Mouse (Mus musculus): Measurements from ENCODE around the gene Rnaseh2b. TPM values are rescaled to one million over a fixed set of nuclear protein-coding genes. Genes with fewer than 3 reads are reported as not detected.

Gene Rnaseh2b
- 64.2 and 67.8 TPM in 2 replicates for polyA plus RNA-seq (2014; fragmentation: Nextera tagmentation; extraction: Ambion mirVana)

DNA sequence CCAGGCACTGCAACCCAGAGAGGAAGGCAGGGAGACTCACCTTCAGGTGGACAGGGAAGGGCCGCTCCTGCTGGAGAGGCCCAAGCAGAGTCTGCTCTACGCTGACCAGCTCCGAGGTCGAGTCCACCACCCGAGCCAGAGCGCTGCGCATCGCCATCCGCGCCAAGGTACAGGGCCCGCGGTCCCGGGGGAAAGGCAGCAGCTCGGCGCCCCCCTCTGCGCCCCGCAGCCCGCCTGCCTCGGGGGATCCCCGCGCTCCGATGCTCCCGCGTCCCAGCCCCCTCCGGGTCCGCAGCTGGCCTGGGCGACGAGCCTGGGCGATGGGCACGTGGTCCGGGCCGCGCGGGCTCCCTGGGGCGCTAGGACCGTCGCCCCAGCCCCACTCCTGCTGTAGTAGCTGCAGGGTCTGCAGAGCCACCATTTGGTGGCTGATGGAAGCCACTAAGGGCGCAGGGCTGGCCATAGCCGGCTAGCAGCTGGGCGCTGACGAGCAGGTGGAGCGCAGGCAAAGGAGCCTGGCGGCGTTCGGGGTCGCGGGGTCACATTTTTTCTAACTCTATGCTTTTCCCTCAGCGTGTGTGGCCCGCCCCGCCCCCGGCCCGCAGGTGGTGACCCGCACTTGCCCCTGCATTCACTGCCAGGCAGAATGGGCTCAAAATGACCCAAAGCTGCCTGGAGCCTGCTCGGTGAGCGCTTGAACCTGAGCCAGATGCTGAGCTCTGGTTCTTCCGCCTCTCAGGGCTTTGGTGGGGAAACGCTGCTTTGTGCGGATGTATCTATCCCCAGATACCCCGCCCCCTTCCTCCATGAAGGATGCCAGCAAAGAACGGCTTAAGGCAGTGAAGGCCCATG, at the start of gene Rnaseh2b, which contains the start of gene Dleu7:
Gene Rnaseh2b (plus strand): TSS at position 102 of the 852 bp plus-strand sequence.
Gene Dleu7 (minus strand): TSS at position 560 of the 852 bp plus-strand sequence.
- ATAC-seq (replicated peaks; ENCODE audit: insufficient number of reproducible peaks, low FRiP score, low TSS enrichment): peak; percentile 61
- H3K36me3 ChIP-seq (ENCODE audit: control insufficient read depth, insufficient read depth, low read length): no peaks in the 10 kb centered on the region
- no peak within 1 kb of the TSS for H3K27ac ChIP-seq (ENCODE audit: low read depth, low read length)
- no peaks in the 10 kb centered on the region for H3K9me3 ChIP-seq (replicated peaks; ENCODE audit: control insufficient read depth, low read length)
- H3K9ac ChIP-seq (ENCODE audit: low read depth, low read length): peak within 1 kb of the TSS; percentile 77
- peaks cover 3% of the 10 kb centered on the region for H3K27me3 ChIP-seq (ENCODE audit: control insufficient read depth, insufficient read depth, low read length)
- peak within 1 kb of the TSS; percentile 99 for H3K4me2 ChIP-seq
- H3K4me1 ChIP-seq (ENCODE audit: control insufficient read depth, insufficient read depth, low read length): peaks cover 10% of the 10 kb centered on the region; the same call in 1 of the 2 replicates
- WGBS (ENCODE audit: insufficient replicate concordance): 2% methylated on average over 59 of the region's 60 CpGs
- peak within 1 kb of the TSS; percentile 52 for H3K4me3 ChIP-seq (ENCODE audit: low read depth, low read length)

DNA sequence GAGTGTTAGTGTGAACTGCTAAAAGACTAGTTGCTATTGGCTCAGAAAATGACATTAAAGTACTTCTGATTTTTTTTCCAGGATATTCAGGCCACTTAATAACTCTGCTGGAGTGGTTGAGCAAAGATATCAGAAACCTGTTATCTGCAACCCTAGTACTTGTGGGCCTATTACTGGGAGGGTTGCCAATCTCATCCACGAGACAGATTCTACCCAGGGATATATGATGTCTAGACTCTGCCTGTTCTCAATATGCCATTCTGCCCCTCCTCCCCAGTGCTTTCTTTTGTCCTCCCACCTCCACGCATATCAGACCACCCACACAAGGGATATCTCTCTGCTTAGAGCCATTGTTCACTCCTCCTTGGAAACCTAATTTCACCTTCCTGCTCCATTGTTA, 48.9 kb upstream of the Rnaseh2b start:
- Histone ChIP-seq H3K27ac (ENCODE audit: low read depth, low read length) (no peak overlapping the region), H3K9ac (ENCODE audit: low read depth, low read length) (no peak overlapping the region), H3K9me3 (replicated peaks; ENCODE audit: control insufficient read depth, low read length) (no peaks in the 10 kb centered on the region), H3K27me3 (ENCODE audit: control insufficient read depth, insufficient read depth, low read length) (no peaks in the 10 kb centered on the region), H3K36me3 (ENCODE audit: control insufficient read depth, insufficient read depth, low read length) (no peaks in the 10 kb centered on the region), H3K4me3 (ENCODE audit: low read depth, low read length) (no peak overlapping the region), H3K4me2 (no peak overlapping the region), H3K4me1 (ENCODE audit: control insufficient read depth, insufficient read depth, low read length) (no peaks in the 10 kb centered on the region)
- no peak for ATAC-seq (replicated peaks; ENCODE audit: insufficient number of reproducible peaks, low FRiP score, low TSS enrichment)
- WGBS (ENCODE audit: insufficient replicate concordance): 56% methylated on average over 2 of the region's 2 CpGs

DNA sequence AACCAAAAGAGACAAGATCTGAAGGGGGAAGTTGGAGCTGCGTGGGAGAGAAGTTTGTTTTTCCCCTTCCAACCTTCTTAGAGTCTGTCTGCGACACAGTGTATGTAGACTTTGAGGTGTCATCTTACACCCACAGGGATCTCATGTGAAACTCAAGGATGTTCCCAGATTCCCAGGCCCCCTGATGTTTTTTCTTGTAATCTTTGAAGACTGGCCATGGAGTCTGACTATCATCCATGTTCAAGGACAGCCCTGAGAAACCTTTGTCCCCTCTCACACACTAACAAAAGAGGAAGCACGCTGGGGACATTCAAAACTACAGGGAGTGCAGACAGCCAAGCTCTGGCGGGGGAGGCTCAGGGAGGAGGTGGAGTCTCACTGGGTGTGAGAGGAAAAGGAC, 46.8 kb upstream of the Rnaseh2b start:
- no peak overlapping the region for H3K4me2 ChIP-seq
- no peak overlapping the region for H3K4me3 ChIP-seq (ENCODE audit: low read depth, low read length)
- H3K27me3 ChIP-seq (ENCODE audit: control insufficient read depth, insufficient read depth, low read length): no peaks in the 10 kb centered on the region
- no peaks in the 10 kb centered on the region for H3K4me1 ChIP-seq (ENCODE audit: control insufficient read depth, insufficient read depth, low read length)
- H3K9ac ChIP-seq (ENCODE audit: low read depth, low read length): no peak overlapping the region
- no peaks in the 10 kb centered on the region for H3K36me3 ChIP-seq (ENCODE audit: control insufficient read depth, insufficient read depth, low read length)
- 21% methylated on average over 4 of the region's 4 CpGs for WGBS (ENCODE audit: insufficient replicate concordance)
- no peak overlapping the region for H3K27ac ChIP-seq (ENCODE audit: low read depth, low read length)
- no peaks in the 10 kb centered on the region for H3K9me3 ChIP-seq (replicated peaks; ENCODE audit: control insufficient read depth, low read length)
- no peak for ATAC-seq (replicated peaks; ENCODE audit: insufficient number of reproducible peaks, low FRiP score, low TSS enrichment)

- 82% methylated on average over 7 of the region's 7 CpGs for WGBS (ENCODE audit: insufficient replicate concordance)
- ATAC-seq (replicated peaks; ENCODE audit: insufficient number of reproducible peaks, low FRiP score, low TSS enrichment): no peak
Observed at GRCm38 (mm10) chr14:62248345-62248744, 44.0 kb upstream of the Rnaseh2b start.

GRCm38 (mm10) chr14:62248796-62249195, 43.6 kb upstream of the Rnaseh2b start:
- no peaks in the 10 kb centered on the region for H3K36me3 ChIP-seq (ENCODE audit: control insufficient read depth, insufficient read depth, low read length)
- H3K4me1 ChIP-seq (ENCODE audit: control insufficient read depth, insufficient read depth, low read length): no peaks in the 10 kb centered on the region
- 83% methylated on average over 10 of the region's 10 CpGs for WGBS (ENCODE audit: insufficient replicate concordance)
- no peak overlapping the region for H3K9ac ChIP-seq (ENCODE audit: low read depth, low read length)
- no peak overlapping the region for H3K27ac ChIP-seq (ENCODE audit: low read depth, low read length)
- H3K9me3 ChIP-seq (replicated peaks; ENCODE audit: control insufficient read depth, low read length): no peaks in the 10 kb centered on the region
- no peaks in the 10 kb centered on the region for H3K27me3 ChIP-seq (ENCODE audit: control insufficient read depth, insufficient read depth, low read length)
- H3K4me3 ChIP-seq (ENCODE audit: low read depth, low read length): no peak overlapping the region
- ATAC-seq (replicated peaks; ENCODE audit: insufficient number of reproducible peaks, low FRiP score, low TSS enrichment): no peak
- H3K4me2 ChIP-seq: no peak overlapping the region

More at GRCm38 (mm10) chr14:62248345-62248744, 44.0 kb upstream of the Rnaseh2b start:
- H3K27ac ChIP-seq (ENCODE audit: low read depth, low read length): no peak overlapping the region
- H3K27me3 ChIP-seq (ENCODE audit: control insufficient read depth, insufficient read depth, low read length): no peaks in the 10 kb centered on the region
- H3K4me1 ChIP-seq (ENCODE audit: control insufficient read depth, insufficient read depth, low read length): no peaks in the 10 kb centered on the region
- H3K9me3 ChIP-seq (replicated peaks; ENCODE audit: control insufficient read depth, low read length): no peaks in the 10 kb centered on the region
- H3K4me3 ChIP-seq (ENCODE audit: low read depth, low read length): no peak overlapping the region
- no peaks in the 10 kb centered on the region for H3K36me3 ChIP-seq (ENCODE audit: control insufficient read depth, insufficient read depth, low read length)
- no peak overlapping the region for H3K9ac ChIP-seq (ENCODE audit: low read depth, low read length)
- H3K4me2 ChIP-seq: no peak overlapping the region

DNA sequence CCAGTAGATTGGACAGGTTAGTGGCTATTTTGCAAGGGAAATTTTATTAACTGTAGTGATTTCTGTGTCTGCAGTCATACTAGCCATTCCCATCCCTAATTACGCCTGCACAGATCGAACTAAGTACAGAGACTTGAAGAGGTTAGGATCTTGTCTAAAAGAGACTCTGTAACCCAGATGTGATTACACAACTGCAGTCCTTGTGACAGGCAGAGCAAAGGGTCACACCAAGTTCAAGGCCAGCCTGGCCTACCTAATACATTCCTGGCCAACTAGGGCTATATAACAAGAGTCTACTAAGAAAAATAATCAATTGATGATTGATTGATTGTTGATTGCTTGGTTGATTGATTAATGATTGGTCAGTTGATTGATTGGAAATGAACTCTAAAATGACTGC, 43.1 kb upstream of the Rnaseh2b start:
- Histone ChIP-seq H3K4me3 (ENCODE audit: low read depth, low read length) (no peak overlapping the region), H3K27me3 (ENCODE audit: control insufficient read depth, insufficient read depth, low read length) (no peaks in the 10 kb centered on the region), H3K9ac (ENCODE audit: low read depth, low read length) (no peak overlapping the region), H3K4me2 (no peak overlapping the region), H3K4me1 (ENCODE audit: control insufficient read depth, insufficient read depth, low read length) (no peaks in the 10 kb centered on the region), H3K9me3 (replicated peaks; ENCODE audit: control insufficient read depth, low read length) (no peaks in the 10 kb centered on the region), H3K36me3 (ENCODE audit: control insufficient read depth, insufficient read depth, low read length) (no peaks in the 10 kb centered on the region), H3K27ac (ENCODE audit: low read depth, low read length) (no peak overlapping the region)
- no peak for ATAC-seq (replicated peaks; ENCODE audit: insufficient number of reproducible peaks, low FRiP score, low TSS enrichment)
- 82% methylated on average over 2 of the region's 2 CpGs for WGBS (ENCODE audit: insufficient replicate concordance)

GRCm38 (mm10) chr14:62250046-62250445, 42.3 kb upstream of the Rnaseh2b start:
- H3K9me3 ChIP-seq (replicated peaks; ENCODE audit: control insufficient read depth, low read length): no peaks in the 10 kb centered on the region
- H3K27me3 ChIP-seq (ENCODE audit: control insufficient read depth, insufficient read depth, low read length): no peaks in the 10 kb centered on the region
- H3K4me1 ChIP-seq (ENCODE audit: control insufficient read depth, insufficient read depth, low read length): no peaks in the 10 kb centered on the region
- H3K27ac ChIP-seq (ENCODE audit: low read depth, low read length): no peak overlapping the region
- H3K4me2 ChIP-seq: no peak overlapping the region
- no peaks in the 10 kb centered on the region for H3K36me3 ChIP-seq (ENCODE audit: control insufficient read depth, insufficient read depth, low read length)
- WGBS (ENCODE audit: insufficient replicate concordance): 67% methylated on average over 3 of the region's 3 CpGs
- no peak for ATAC-seq (replicated peaks; ENCODE audit: insufficient number of reproducible peaks, low FRiP score, low TSS enrichment)
- H3K9ac ChIP-seq (ENCODE audit: low read depth, low read length): no peak overlapping the region
- H3K4me3 ChIP-seq (ENCODE audit: low read depth, low read length): no peak overlapping the region

DNA sequence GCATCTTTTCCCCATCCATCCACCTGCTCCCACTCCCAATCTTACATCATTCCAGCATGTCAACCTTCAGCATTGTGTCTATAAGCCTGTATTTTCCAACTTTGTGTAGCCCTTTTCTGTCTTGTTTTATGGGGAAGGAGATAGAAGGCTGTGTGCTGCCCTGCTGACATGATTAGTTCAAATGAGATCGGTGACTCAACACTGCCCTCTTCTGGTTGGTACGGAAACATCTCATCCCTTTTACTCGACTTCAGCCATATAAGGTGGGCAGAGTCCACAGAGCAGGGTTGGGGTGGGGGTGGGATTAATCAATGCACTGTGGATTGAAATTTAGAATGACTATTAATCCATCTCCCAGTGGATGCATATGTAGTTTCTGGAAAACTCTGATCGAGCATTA, 40.4 kb upstream of the Rnaseh2b start:
- Histone ChIP-seq H3K9me3 (replicated peaks; ENCODE audit: control insufficient read depth, low read length) (no peaks in the 10 kb centered on the region), H3K4me3 (ENCODE audit: low read depth, low read length) (no peak overlapping the region), H3K4me1 (ENCODE audit: control insufficient read depth, insufficient read depth, low read length) (no peaks in the 10 kb centered on the region), H3K4me2 (no peak overlapping the region), H3K9ac (ENCODE audit: low read depth, low read length) (no peak overlapping the region), H3K36me3 (ENCODE audit: control insufficient read depth, insufficient read depth, low read length) (no peaks in the 10 kb centered on the region), H3K27me3 (ENCODE audit: control insufficient read depth, insufficient read depth, low read length) (no peaks in the 10 kb centered on the region), H3K27ac (ENCODE audit: low read depth, low read length) (no peak overlapping the region)
- 0 out of 2 replicates have a peak, but pooled peaks have one; percentile 26 for ATAC-seq (replicated peaks; ENCODE audit: insufficient number of reproducible peaks, low FRiP score, low TSS enrichment)
- WGBS (ENCODE audit: insufficient replicate concordance): 7% methylated on average over 4 of the region's 4 CpGs

DNA sequence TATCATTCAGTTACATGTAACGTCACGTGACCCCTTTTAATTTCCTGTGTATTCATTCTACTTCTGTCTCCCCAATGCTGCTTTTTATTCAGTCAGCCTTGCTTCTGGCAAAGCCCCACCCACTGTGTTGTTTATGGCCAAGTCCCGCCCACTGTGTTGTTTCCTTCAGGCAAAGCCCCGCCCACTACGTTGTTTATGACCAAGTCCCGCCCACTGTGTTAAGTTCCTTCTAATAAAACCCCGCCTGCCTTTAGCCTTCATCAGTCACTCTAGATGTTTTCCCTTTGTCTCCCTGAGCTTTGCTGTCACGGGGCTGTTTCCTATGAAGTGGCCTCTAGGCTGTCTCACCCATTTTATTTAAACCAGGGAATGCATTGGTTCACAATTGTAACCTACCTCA, 38.0 kb upstream of the Rnaseh2b start:
- H3K4me3 ChIP-seq (ENCODE audit: low read depth, low read length): no peak overlapping the region
- ATAC-seq (replicated peaks; ENCODE audit: insufficient number of reproducible peaks, low FRiP score, low TSS enrichment): no peak
- H3K4me2 ChIP-seq: no peak overlapping the region
- 74% methylated on average over 8 of the region's 8 CpGs for WGBS (ENCODE audit: insufficient replicate concordance)
- no peak overlapping the region for H3K27ac ChIP-seq (ENCODE audit: low read depth, low read length)
- H3K9ac ChIP-seq (ENCODE audit: low read depth, low read length): no peak overlapping the region
- peaks cover 12% of the 10 kb centered on the region for H3K4me1 ChIP-seq (ENCODE audit: control insufficient read depth, insufficient read depth, low read length)
- H3K9me3 ChIP-seq (replicated peaks; ENCODE audit: control insufficient read depth, low read length): no peaks in the 10 kb centered on the region
- no peaks in the 10 kb centered on the region for H3K36me3 ChIP-seq (ENCODE audit: control insufficient read depth, insufficient read depth, low read length)
- no peaks in the 10 kb centered on the region for H3K27me3 ChIP-seq (ENCODE audit: control insufficient read depth, insufficient read depth, low read length)

All from heart, embryonic 11.5 days (tissue).